Mouse (Mus musculus): ENCODE measurements around the gene Pjvk. TPM values are rescaled to one million over a fixed set of nuclear protein-coding genes. Genes with fewer than 3 reads are reported as not detected.
"Not testable (repeated sequence)": the region's sequence is repeated elsewhere in the genome, so short reads cannot be mapped to it uniquely, and the experiment has no call there.

The Pjvk gene
- not detected in 2 replicates for polyA plus RNA-seq (2015; fragmentation: Nextera tagmentation; extraction: Ambion mirVana)

DNA sequence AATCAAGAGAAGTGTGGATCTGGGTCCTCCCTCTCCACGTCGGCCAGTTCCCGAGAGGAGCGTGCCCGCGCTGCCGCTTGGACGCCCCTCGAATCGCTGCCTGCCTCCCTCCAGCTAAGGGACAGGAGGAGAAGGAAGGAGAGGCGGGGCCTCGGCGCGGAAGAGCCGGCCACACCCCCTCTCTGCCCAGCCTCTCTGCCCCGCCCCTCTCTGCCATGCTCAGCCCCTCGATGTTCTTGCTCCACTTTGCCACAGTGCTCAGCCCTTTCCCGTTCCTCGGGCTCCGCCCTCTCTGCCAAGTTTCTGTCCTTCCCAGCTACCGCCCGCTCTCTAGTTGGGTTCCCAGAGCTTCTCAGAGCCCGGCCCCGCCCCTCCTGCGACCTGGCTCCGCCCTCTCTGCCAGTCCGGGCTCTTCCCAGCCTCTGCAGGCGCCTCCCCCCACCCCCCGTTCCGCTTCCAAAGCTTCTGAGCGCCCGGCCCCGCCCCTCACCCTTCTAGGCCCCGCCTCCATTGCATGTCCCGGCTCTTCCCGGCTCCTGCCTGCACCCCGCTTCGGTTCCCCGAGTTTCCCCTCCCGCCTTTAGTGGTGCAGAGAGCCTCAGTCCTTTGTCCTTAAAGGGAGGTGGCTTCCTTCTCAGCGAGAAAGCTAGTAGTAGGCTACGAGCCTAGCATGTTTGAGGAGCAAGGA lies at the start of gene Pjvk, which contains the start of gene Prkra:
Gene Pjvk (plus strand): TSS at position 594 of the 688 bp plus-strand sequence.
Gene Prkra (minus strand): TSS at position 133 of the 688 bp plus-strand sequence.
- Histone ChIP-seq H3K27ac (peak within 1 kb of the TSS; percentile 87), H3K9me3 (replicated peaks) (no peaks in the 10 kb centered on the region), H3K27me3 (no peaks in the 10 kb centered on the region), H3K4me1 (replicated peaks) (peaks cover 14% of the 10 kb centered on the region), H3K36me3 (no peaks in the 10 kb centered on the region), H3K4me2 (peak within 1 kb of the TSS; percentile 94), H3K9ac (peak within 1 kb of the TSS; percentile 90), H3K4me3 (peak within 1 kb of the TSS; percentile 85)
- WGBS, result under 1% methylated on average over 37 of the region's 42 CpGs
- peak; percentile 98 for ATAC-seq (replicated peaks; ENCODE audit: insufficient number of reproducible peaks, insufficient read depth, low FRiP score, low read depth)

DNA sequence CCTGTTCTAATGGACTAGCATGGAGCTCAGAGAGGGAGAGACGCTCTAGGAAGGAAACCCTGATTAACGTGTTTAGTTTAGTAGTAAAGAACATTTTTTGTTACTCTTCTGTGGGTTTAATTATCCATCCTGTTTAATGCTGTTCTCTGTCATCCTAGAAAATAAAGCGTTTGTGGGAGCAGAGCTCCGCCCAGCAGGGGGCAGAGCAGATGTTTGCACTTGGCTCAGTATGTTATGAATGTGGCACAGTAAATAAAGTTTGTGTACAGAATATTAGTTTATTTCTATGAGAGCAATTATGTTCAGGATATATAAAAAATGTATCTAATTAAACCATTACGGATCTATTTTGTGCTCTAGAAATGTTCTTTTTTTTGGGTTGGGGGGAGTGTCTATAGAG lies 49.1 kb upstream of the Pjvk start:
- no peak overlapping the region for H3K4me3 ChIP-seq
- H3K27ac ChIP-seq, result no peak overlapping the region
- H3K4me2 ChIP-seq, result no peak overlapping the region
- H3K4me1 ChIP-seq (replicated peaks), result no peaks in the 10 kb centered on the region
- no peaks in the 10 kb centered on the region for H3K36me3 ChIP-seq
- no peaks in the 10 kb centered on the region for H3K27me3 ChIP-seq
- no peak for ATAC-seq (replicated peaks; ENCODE audit: insufficient number of reproducible peaks, insufficient read depth, low FRiP score, low read depth)
- WGBS, result 72% methylated on average over 5 of the region's 5 CpGs
- no peak overlapping the region for H3K9ac ChIP-seq
- H3K9me3 ChIP-seq (replicated peaks), result no peaks in the 10 kb centered on the region

GRCm38 (mm10) chr2:76602256-76602655 lies 46.0 kb upstream of the Pjvk start:
- Histone ChIP-seq H3K27me3 (no peaks in the 10 kb centered on the region), H3K36me3 (no peaks in the 10 kb centered on the region), H3K4me2 (no peak overlapping the region), H3K4me3 (no peak overlapping the region), H3K9ac (no peak overlapping the region), H3K4me1 (replicated peaks) (no peaks in the 10 kb centered on the region), H3K9me3 (replicated peaks) (no peaks in the 10 kb centered on the region), H3K27ac (no peak overlapping the region)
- WGBS, result 94% methylated on average over 1 of the region's 1 CpGs
- ATAC-seq (replicated peaks; ENCODE audit: insufficient number of reproducible peaks, insufficient read depth, low FRiP score, low read depth), result no peak

GRCm38 (mm10) chr2:76606704-76607103 lies 41.6 kb upstream of the Pjvk start:
- Histone ChIP-seq H3K36me3 (no peaks in the 10 kb centered on the region), H3K4me2 (no peak overlapping the region), H3K9me3 (replicated peaks) (no peaks in the 10 kb centered on the region), H3K4me3 (no peak overlapping the region), H3K27ac (no peak overlapping the region), H3K27me3 (no peaks in the 10 kb centered on the region), H3K4me1 (replicated peaks) (0 out of 2 replicates have a peak, but pooled peaks cover 4% of the 10 kb centered on the region), H3K9ac (no peak overlapping the region)
- WGBS, result 78% methylated on average over 3 of the region's 3 CpGs
- no peak for ATAC-seq (replicated peaks; ENCODE audit: insufficient number of reproducible peaks, insufficient read depth, low FRiP score, low read depth)

GRCm38 (mm10) chr2:76610326-76611104 lies 37.8 kb upstream of the Pjvk start:
- no peak for ATAC-seq (replicated peaks; ENCODE audit: insufficient number of reproducible peaks, insufficient read depth, low FRiP score, low read depth)
- 59% methylated on average over 10 of the region's 10 CpGs for WGBS

DNA sequence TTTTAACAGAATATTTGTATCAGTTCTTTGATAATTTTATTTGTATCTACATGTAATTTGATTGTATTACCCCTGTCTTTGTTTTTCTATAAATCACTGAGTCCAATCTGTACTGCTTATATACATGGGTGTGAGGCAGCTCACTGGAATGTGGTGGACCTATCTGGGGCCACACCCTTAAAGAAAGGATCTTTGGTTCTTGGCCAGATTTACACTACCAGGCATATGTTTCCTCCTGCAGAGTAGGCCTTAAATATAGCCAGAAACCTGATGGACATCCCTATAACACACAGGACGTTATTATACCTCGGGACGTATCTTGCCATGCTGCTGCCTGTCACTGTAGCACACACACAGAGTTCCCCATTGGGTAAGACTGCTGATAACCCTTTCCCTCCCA lies 36.3 kb upstream of the Pjvk start:
- H3K4me2 ChIP-seq, result no peak overlapping the region
- no peak for ATAC-seq (replicated peaks; ENCODE audit: insufficient number of reproducible peaks, insufficient read depth, low FRiP score, low read depth)

More at GRCm38 (mm10) chr2:76610326-76611104, 37.8 kb upstream of the Pjvk start:
- Histone ChIP-seq H3K36me3 (no peaks in the 10 kb centered on the region), H3K9me3 (replicated peaks) (no peaks in the 10 kb centered on the region), H3K4me2 (no peak overlapping the region), H3K4me3 (no peak overlapping the region), H3K9ac (no peak overlapping the region), H3K4me1 (replicated peaks) (0 out of 2 replicates have a peak, but pooled peaks cover 4% of the 10 kb centered on the region), H3K27ac (no peak overlapping the region), H3K27me3 (no peaks in the 10 kb centered on the region)

DNA sequence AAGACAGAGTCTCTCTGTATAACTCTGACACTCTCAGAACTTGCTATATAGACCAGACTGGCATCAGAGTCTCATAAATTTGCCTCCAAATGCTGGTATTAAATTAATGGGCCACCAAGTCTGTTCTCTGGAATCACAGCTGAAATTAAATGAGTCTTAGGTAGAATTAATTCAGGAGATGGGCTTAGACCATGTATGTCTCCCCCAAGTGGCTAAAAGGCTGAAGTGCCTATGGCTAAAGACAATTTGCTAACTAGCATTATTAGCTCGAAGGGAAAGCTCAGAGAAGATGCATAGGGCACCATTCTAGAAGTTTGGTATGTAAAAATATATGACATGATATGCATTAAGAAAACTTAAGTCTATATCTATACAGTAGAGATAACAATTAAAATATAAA lies 30.2 kb upstream of the Pjvk start:
- H3K36me3 ChIP-seq, result peaks cover 5% of the 10 kb centered on the region; the same call in 1 of the 2 replicates
- H3K27me3 ChIP-seq, result no peaks in the 10 kb centered on the region
- H3K9me3 ChIP-seq (replicated peaks), result no peaks in the 10 kb centered on the region
- no peaks in the 10 kb centered on the region for H3K4me1 ChIP-seq (replicated peaks)
- ATAC-seq (replicated peaks; ENCODE audit: insufficient number of reproducible peaks, insufficient read depth, low FRiP score, low read depth), result no peak
- H3K4me2 ChIP-seq, result no peak overlapping the region
- H3K9ac ChIP-seq, result no peak overlapping the region
- H3K27ac ChIP-seq, result no peak overlapping the region
- WGBS, result 43% methylated on average over 1 of the region's 1 CpGs
- no peak overlapping the region for H3K4me3 ChIP-seq

More for the DNA sequence above, 36.3 kb upstream of the Pjvk start:
- Histone ChIP-seq H3K36me3 (no peaks in the 10 kb centered on the region), H3K9ac (no peak overlapping the region), H3K9me3 (replicated peaks) (no peaks in the 10 kb centered on the region), H3K27ac (no peak overlapping the region), H3K4me1 (replicated peaks) (0 out of 2 replicates have a peak, but pooled peaks cover 4% of the 10 kb centered on the region), H3K4me3 (no peak overlapping the region), H3K27me3 (no peaks in the 10 kb centered on the region)
- 83% methylated on average over 3 of the region's 3 CpGs for WGBS

DNA sequence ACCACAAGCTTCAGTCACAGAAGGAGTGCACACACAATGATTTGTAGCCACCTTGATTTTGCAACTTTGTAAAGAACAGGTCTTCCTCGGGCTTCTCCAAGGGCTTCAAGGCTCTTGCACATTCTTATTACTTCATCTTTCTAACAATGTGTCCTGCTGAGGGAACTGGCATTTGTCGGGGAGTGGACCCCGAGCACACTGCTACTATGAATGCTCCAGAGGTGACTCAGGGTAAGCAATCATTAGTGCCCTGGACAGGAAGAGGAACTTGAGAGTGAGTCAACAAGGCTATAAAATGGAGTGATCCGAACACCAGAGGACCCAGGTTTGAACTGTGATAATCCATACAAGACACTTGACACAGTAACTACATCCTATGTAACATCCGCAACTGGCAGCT lies 28.1 kb upstream of the Pjvk start:
- no peaks in the 10 kb centered on the region for H3K27me3 ChIP-seq
- H3K27ac ChIP-seq, result no peak overlapping the region
- no peaks in the 10 kb centered on the region for H3K4me1 ChIP-seq (replicated peaks)
- H3K36me3 ChIP-seq, result peaks cover 23% of the 10 kb centered on the region
- H3K4me2 ChIP-seq, result no peak overlapping the region
- H3K9me3 ChIP-seq (replicated peaks), result no peaks in the 10 kb centered on the region
- H3K4me3 ChIP-seq, result no peak overlapping the region
- no peak for ATAC-seq (replicated peaks; ENCODE audit: insufficient number of reproducible peaks, insufficient read depth, low FRiP score, low read depth)
- H3K9ac ChIP-seq, result no peak overlapping the region
- WGBS, result 78% methylated on average over 5 of the region's 5 CpGs

GRCm38 (mm10) chr2:76621724-76622123 lies 26.6 kb upstream of the Pjvk start:
- no peak overlapping the region for H3K9ac ChIP-seq
- 68% methylated on average over 1 of the region's 1 CpGs for WGBS
- ATAC-seq (replicated peaks; ENCODE audit: insufficient number of reproducible peaks, insufficient read depth, low FRiP score, low read depth), result no peak
- H3K4me3 ChIP-seq, result no peak overlapping the region
- H3K36me3 ChIP-seq, result peaks cover 38% of the 10 kb centered on the region
- 0 out of 2 replicates have a peak, but pooled peaks cover 8% of the 10 kb centered on the region for H3K9me3 ChIP-seq (replicated peaks)
- H3K27ac ChIP-seq, result no peak overlapping the region
- H3K4me1 ChIP-seq (replicated peaks), result no peaks in the 10 kb centered on the region
- no peak overlapping the region for H3K4me2 ChIP-seq
- no peaks in the 10 kb centered on the region for H3K27me3 ChIP-seq

- H3K27me3 ChIP-seq; ATAC-seq (replicated peaks; ENCODE audit: insufficient number of reproducible peaks, insufficient read depth, low FRiP score, low read depth); H3K4me1 ChIP-seq (replicated peaks); H3K4me3 ChIP-seq; H3K9me3 ChIP-seq (replicated peaks); H3K4me2 ChIP-seq; H3K27ac ChIP-seq; H3K9ac ChIP-seq: not testable (repeated sequence)
- peaks cover 44% of the 10 kb centered on the region for H3K36me3 ChIP-seq
- 82% methylated on average over 2 of the region's 2 CpGs for WGBS
Observed at GRCm38 (mm10) chr2:76622316-76622715, 26.0 kb upstream of the Pjvk start.

GRCm38 (mm10) chr2:76630293-76630692 lies 18.0 kb upstream of the Pjvk start:
- Histone ChIP-seq H3K4me1 (replicated peaks) (no peaks in the 10 kb centered on the region), H3K27me3 (no peaks in the 10 kb centered on the region), H3K36me3 (peaks cover 83% of the 10 kb centered on the region), H3K9ac (no peak overlapping the region), H3K4me2 (no peak overlapping the region), H3K9me3 (replicated peaks) (0 out of 2 replicates have a peak, but pooled peaks cover 8% of the 10 kb centered on the region), H3K27ac (no peak overlapping the region), H3K4me3 (no peak overlapping the region)
- no peak for ATAC-seq (replicated peaks; ENCODE audit: insufficient number of reproducible peaks, insufficient read depth, low FRiP score, low read depth)
- WGBS, result 77% methylated on average over 12 of the region's 12 CpGs
